Mouse (Mus musculus) MEL (cell line): ENCODE measurements around the gene Grn.

Experiments
- BHLHE40 ChIP-seq: IDR thresholded peaks from 2 replicates; pipeline ENCODE4 v1.6.1; 2012; ENCODE audit warnings: low read depth, mild to moderate bottlenecking, inconsistent platforms, low read length, improper control_type of control experiment, borderline replicate concordance
- CTCF ChIP-seq, 3 experiments: IDR thresholded peaks in 2 of 3; conservative IDR thresholded peaks in 1 of 3; 2 replicates each; pipeline ENCODE4 v1.5.1; 2011 to 2012; ENCODE audit warnings: low read length in 3 of 3, low read depth in 2 of 3, mild to moderate bottlenecking in 2 of 3, improper control_type of control experiment in 1 of 3, inconsistent platforms in 1 of 3, mixed read lengths in 1 of 3, moderate library complexity in 1 of 3; ENCODE audit not compliant: control insufficient read depth in 1 of 3, insufficient read depth in 1 of 3, poor library complexity in 1 of 3, severe bottlenecking in 1 of 3
- E2F4 ChIP-seq: IDR thresholded peaks from 2 replicates; pipeline ENCODE4 v1.6.1; 2011; ENCODE audit warnings: low read depth, low read length, improper control_type of control experiment, borderline replicate concordance
- ELF1 ChIP-seq: IDR thresholded peaks from 2 replicates; pipeline ENCODE4 v1.6.1; 2014; ENCODE audit warnings: low read depth, mild to moderate bottlenecking, inconsistent platforms, low read length, improper control_type of control experiment, moderate library complexity
- EP300 ChIP-seq, 2 experiments: IDR thresholded peaks; 2 replicates each; pipeline ENCODE4 v1.6.1; 2011; ENCODE audit warnings: improper control_type of control experiment in 2 of 2, low read length in 2 of 2, low read depth in 1 of 2, mild to moderate bottlenecking in 1 of 2
- KAT2A ChIP-seq: conservative IDR thresholded peaks from 2 replicates; pipeline ENCODE4 v1.6.1; 2012; ENCODE audit warnings: low read depth, low read length, improper control_type of control experiment, inconsistent platforms
- MAX ChIP-seq: IDR thresholded peaks from 2 replicates; pipeline ENCODE4 v1.6.1; 2011; ENCODE audit warnings: low read length, improper control_type of control experiment
- MAZ ChIP-seq: IDR thresholded peaks from 2 replicates; pipeline ENCODE4 v1.6.1; 2012; ENCODE audit warnings: low read depth, mild to moderate bottlenecking, inconsistent platforms, low read length, improper control_type of control experiment
- POLR2A ChIP-seq, 2 experiments: IDR thresholded peaks; 2 replicates each; pipeline ENCODE4 v1.6.1; 2011 to 2012; ENCODE audit warnings: low read length in 2 of 2, mild to moderate bottlenecking in 2 of 2, control low read depth in 1 of 2, improper control_type of control experiment in 1 of 2, low read depth in 1 of 2, moderate library complexity in 1 of 2; ENCODE audit not compliant: control insufficient read depth in 1 of 2, insufficient read depth in 1 of 2, poor library complexity in 1 of 2
- POLR2AphosphoS5 ChIP-seq: IDR thresholded peaks from 2 replicates; pipeline ENCODE4 v1.6.1; 2012; ENCODE audit warnings: low read depth, borderline replicate concordance, mild to moderate bottlenecking, inconsistent platforms, low read length, moderate library complexity, mixed read lengths
- TCF12 ChIP-seq: IDR thresholded peaks from 2 replicates; pipeline ENCODE4 v1.6.1; 2014; ENCODE audit warnings: low read depth, mild to moderate bottlenecking, inconsistent platforms, low read length, improper control_type of control experiment, moderate library complexity
- UBTF ChIP-seq: IDR thresholded peaks from 2 replicates; pipeline ENCODE4 v1.6.1; 2012; ENCODE audit warnings: low read depth, mild to moderate bottlenecking, inconsistent platforms, low read length, improper control_type of control experiment, moderate library complexity, borderline replicate concordance; ENCODE audit not compliant: insufficient read depth
- ZC3H11A ChIP-seq: IDR thresholded peaks from 2 replicates; pipeline ENCODE4 v1.6.1; 2012; ENCODE audit warnings: low read depth, mild to moderate bottlenecking, inconsistent platforms, low read length, improper control_type of control experiment
- ZMIZ1 ChIP-seq: IDR thresholded peaks from 2 replicates; pipeline ENCODE4 v1.6.1; 2012; ENCODE audit warnings: low read depth, mild to moderate bottlenecking, inconsistent platforms, low read length, improper control_type of control experiment, moderate library complexity

GRCm38 (mm10) chr11:102435754-102436470 lies 5.8 kb downstream of the Grn start:
- no peak for TF ChIP-seq BHLHE40
- TF ChIP-seq ZMIZ1, result no peak
- TF ChIP-seq ELF1, result no peak
- TF ChIP-seq EP300 (IDR thresholded peaks at IDR 0.05; ENCODE audit: low read depth in 1 of 2, low read length in 2 of 2), result no peak
- no peak for TF ChIP-seq KAT2A
- TF ChIP-seq E2F4, result no peak
- no peak for TF ChIP-seq MAZ
- TF ChIP-seq UBTF, result no peak
- no peak for TF ChIP-seq ZC3H11A
- TF ChIP-seq CTCF (IDR thresholded peaks at IDR 0.05 in 2 of 3, conservative IDR thresholded peaks at IDR 0.05 in 1 of 3; ENCODE audit: control insufficient read depth in 1 of 3, insufficient read depth in 1 of 3, low read depth in 2 of 3, low read length in 3 of 3, poor library complexity in 1 of 3, severe bottlenecking in 1 of 3), result no peak
- TF ChIP-seq POLR2AphosphoS5, result no peak
- no peak for TF ChIP-seq TCF12
- TF ChIP-seq MAX, result no peak
- no peak for TF ChIP-seq POLR2A (IDR thresholded peaks at IDR 0.05; ENCODE audit: control insufficient read depth in 1 of 2, insufficient read depth in 1 of 2, low read depth in 1 of 2, low read length in 2 of 2, poor library complexity in 1 of 2)
